Mouse (Mus musculus): ENCODE measurements around the gene Ccdc17. TPM values are rescaled to one million over a fixed set of nuclear protein-coding genes. Genes with fewer than 3 reads are reported as not detected.
A peak's percentile ranks its signal among the peaks of the same experiment; 100 is the strongest.

Ccdc17 gene
- total RNA-seq, 1 experiment from 2014 or later = 4.6 TPM

DNA sequence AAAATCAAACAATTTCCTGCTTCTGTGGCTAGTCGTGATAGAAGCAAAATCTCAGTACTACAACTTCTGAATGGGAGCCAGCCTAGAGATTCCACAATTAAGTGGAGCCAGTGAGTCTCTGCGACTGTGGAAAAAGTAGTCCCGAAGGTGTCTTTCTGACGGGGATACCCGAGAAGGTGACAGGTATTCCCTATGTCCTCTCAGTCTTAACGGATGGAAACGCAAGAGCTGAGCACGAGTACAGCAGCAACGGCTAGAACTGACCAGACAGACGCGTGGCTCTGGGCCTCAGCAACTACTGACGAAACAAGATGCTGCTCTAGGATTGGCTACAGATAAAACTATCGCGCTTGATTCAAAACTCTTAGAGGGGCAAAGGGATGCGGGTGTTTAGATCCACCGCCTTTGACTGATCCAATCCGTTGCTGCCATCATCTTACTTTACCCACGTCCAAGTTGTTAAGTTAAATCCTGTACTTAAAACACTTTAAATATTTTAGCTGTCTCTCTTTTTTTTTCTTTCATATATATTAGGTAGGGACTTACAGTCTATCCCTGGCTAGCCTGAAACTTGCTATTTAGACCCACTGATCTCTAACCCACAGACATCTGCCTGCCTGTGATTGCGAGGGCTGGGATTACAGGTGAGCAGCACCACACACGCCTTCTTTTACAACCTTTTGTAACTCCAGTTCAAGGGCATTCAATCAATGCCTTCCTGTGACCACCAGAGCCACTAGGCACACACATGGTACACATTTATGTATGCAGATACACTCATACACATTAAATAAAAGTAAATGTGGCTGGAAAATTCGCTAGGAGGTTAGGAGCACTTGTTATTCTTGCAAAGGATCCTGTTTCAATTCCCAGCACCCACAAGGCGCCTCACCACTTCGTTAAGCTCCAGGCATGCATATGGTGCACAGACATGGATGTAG is 31.5 kb downstream of the Ccdc17 start, which contains the start of gene Nasp:
TSS of gene Nasp (minus strand) at position 220 of the 941 bp plus-strand sequence.
- peak; percentile 85 to 92 for ATAC-seq (replicated peaks in 1 of 2; ENCODE audit: insufficient read depth in 1 of 2, low FRiP score in 2 of 2, low TSS enrichment in 1 of 2, low read depth in 1 of 2, poor library complexity in 2 of 2, severe bottlenecking in 2 of 2)

DNA sequence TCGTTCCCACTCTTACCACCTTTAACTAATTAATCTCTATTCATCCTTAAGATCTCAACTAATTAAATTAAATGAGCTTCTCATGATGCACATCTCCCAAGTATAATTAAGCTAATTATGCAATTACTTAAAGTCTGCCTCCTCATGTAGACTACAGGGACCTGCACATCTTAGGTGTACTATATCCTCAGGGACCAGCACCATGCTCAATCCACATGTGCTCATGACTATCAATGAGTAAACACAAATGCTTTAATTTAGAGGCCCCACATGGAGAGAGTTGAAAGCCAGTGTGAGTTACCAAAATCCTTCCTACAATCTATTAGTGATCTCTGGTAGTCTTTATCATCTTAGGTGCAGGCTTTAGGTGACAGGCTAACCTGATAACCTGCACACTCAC is 38.7 kb downstream of the Ccdc17 start:
- ATAC-seq (replicated peaks in 1 of 2; ENCODE audit: insufficient read depth in 1 of 2, low FRiP score in 2 of 2, low TSS enrichment in 1 of 2, low read depth in 1 of 2, poor library complexity in 2 of 2, severe bottlenecking in 2 of 2) = no peak

DNA sequence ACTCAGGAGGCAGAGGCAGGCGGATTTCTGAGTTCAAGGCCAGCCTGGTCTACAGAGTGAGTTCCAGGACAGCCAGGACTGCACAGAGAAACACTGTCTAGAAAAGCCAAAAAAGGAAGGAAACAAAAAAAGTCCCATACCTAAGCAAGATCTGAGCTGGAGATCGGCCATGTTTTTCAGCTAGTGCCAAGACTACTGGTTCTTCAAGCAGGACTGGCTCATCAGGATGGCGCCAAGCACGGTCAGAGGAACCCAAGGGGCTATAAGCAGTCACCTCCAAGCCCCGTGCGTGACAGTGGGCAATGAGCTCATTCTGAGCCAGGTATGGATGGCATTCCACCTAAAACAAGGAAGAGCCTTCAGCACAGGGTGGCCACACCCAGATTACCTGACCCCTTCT is 42.4 kb downstream of the Ccdc17 start:
- no peak for ATAC-seq (replicated peaks in 1 of 2; ENCODE audit: insufficient read depth in 1 of 2, low FRiP score in 2 of 2, low TSS enrichment in 1 of 2, low read depth in 1 of 2, poor library complexity in 2 of 2, severe bottlenecking in 2 of 2)

DNA sequence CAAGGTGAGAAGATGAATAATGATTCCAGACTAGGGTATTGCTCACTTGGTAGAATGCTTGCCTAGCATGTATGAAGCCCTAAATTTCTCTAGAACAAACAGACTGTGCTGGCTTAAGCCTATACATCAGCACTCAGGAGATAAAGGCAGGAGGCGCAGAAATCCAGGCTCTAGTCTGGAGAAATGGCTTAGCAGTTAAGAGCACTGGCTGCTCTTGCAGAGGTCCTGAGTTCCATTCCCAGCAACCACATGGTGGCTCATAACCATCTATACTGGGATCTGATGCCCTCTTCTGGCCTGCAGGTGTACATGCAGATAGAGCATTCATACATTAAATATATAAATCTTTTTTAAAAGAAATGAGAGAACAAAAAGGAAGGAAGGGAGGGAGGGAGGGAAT is 45.6 kb downstream of the Ccdc17 start:
- no peak for ATAC-seq (replicated peaks in 1 of 2; ENCODE audit: insufficient read depth in 1 of 2, low FRiP score in 2 of 2, low TSS enrichment in 1 of 2, low read depth in 1 of 2, poor library complexity in 2 of 2, severe bottlenecking in 2 of 2)

DNA sequence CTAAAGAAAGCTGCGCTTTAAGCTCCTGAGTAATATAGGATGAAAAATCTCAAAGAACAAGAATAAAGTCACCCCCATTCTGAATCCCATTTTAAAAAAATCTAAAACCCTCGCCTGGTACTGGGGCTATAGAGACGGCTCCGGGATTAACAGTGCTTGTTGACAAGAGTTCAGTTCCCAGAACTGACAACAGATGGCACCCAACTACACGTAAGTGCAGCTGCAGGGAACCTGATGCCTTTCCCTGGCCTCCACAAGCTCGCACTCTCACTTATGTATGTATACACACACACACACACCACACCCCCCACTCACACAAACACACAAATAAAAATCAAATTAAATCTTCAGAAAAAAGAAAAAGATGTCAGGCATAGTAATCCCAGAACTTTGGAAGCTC is 47.9 kb downstream of the Ccdc17 start:
- ATAC-seq (replicated peaks in 1 of 2; ENCODE audit: insufficient read depth in 1 of 2, low FRiP score in 2 of 2, low TSS enrichment in 1 of 2, low read depth in 1 of 2, poor library complexity in 2 of 2, severe bottlenecking in 2 of 2) = peak; percentile 71 to 72

DNA sequence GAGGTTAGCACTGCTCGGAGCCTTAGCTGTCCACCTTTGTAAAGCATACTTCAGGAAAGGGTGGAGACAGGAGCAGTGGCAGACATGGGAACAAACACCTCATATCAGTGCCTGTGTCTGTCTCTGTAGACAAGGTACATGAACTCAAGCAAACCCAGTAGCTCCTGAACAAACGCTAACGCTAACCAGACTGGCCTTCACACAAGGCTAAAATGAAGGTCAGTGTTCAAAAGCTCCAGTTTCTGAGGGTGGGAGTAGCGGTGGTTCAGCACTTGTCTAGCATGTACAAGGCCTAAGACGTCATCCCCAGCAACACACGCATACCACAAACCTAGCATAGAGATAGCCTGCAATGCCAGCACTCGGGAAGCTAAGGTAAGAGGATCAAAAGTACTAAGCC is 49.2 kb downstream of the Ccdc17 start:
- no peak for ATAC-seq (replicated peaks in 1 of 2; ENCODE audit: insufficient read depth in 1 of 2, low FRiP score in 2 of 2, low TSS enrichment in 1 of 2, low read depth in 1 of 2, poor library complexity in 2 of 2, severe bottlenecking in 2 of 2)

DNA sequence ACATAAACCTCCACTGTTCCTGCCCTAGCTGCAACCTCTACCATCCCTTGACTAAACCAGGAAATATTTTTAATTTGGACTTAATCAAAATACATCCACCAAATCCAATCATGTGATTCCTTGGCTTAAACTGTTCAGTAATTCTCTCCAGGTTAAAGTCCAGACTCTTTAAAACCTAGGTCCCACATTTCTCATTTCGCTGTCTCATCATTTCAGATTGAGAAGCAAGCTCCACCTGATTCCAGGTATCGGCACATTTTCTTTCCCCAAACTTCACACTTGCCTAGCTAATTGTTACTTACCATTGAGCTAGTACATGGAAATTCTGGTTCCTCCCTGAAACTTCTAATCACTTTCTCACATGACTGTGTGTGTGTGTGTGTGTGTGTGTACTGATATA is 53.0 kb downstream of the Ccdc17 start:
- no peak for ATAC-seq (replicated peaks in 1 of 2; ENCODE audit: insufficient read depth in 1 of 2, low FRiP score in 2 of 2, low TSS enrichment in 1 of 2, low read depth in 1 of 2, poor library complexity in 2 of 2, severe bottlenecking in 2 of 2)

Other genes starting within 250 kb of the Ccdc17 start
- 11.8 and 12.6 TPM in 2 replicates for gene Mast2, start 132.5 kb upstream of the Ccdc17 start, total RNA-seq (2017)
- gene Ipp, start 89.1 kb upstream of the Ccdc17 start, total RNA-seq (2017) = 19.1 and 31.5 TPM in 2 replicates
- 12.4 and 12.6 TPM in 2 replicates for gene Tmem69, start 40.7 kb upstream of the Ccdc17 start, total RNA-seq (2017)
- gene Gpbp1l1, start 39.0 kb upstream of the Ccdc17 start, total RNA-seq (2017) = 190 and 203 TPM in 2 replicates
- 291 and 379 TPM in 2 replicates for gene Nasp, start 31.3 kb downstream of the Ccdc17 start, total RNA-seq (2017)
- gene Akr1a1, start 55.0 kb downstream of the Ccdc17 start, total RNA-seq (2017) = 341 and 616 TPM in 2 replicates
- gene Prdx1, start 88.9 kb downstream of the Ccdc17 start, total RNA-seq (2017) = 221 and 249 TPM in 2 replicates
- gene Mmachc, start 111.8 kb downstream of the Ccdc17 start, total RNA-seq (2017) = 17.8 and 26.2 TPM in 2 replicates
- gene Ccdc163, start 111.9 kb downstream of the Ccdc17 start, total RNA-seq (2017) = 19.8 and 27.4 TPM in 2 replicates
- gene Tesk2, start 124.3 kb downstream of the Ccdc17 start, total RNA-seq (2017) = 6.1 and 6.9 TPM in 2 replicates
- gene Toe1, start 211.0 kb downstream of the Ccdc17 start, total RNA-seq (2017) = 35.8 and 38.5 TPM in 2 replicates
- 6.8 and 10.8 TPM in 2 replicates for gene Mutyh, start 211.1 kb downstream of the Ccdc17 start, total RNA-seq (2017)
- gene Hpdl, start 225.1 kb downstream of the Ccdc17 start, total RNA-seq (2017) = 0.10 TPM in 1 of 2 replicates, not detected in the other

All from hematopoietic stem cell, adult 5-6 weeks (primary cell).